Mouse (Mus musculus) cerebellum, postnatal 36 days (tissue): ENCODE data around the gene Spatc1l.

Experiments used
- DNase-seq, 2 experiments: peaks; one replicate each; pipeline ENCODE4 v3.0.0; 2021 to 2022; ENCODE audit warnings: mixed read lengths in 2 of 2

Gene Spatc1l

GRCm38 (mm10) chr10:76561972-76562371, at the start of gene Spatc1l:
Gene Spatc1l, plus strand, starts transcription at chr10:76562272.
- no peak for DNase-seq

GRCm38 (mm10) chr10:76512965-76513583, 49.0 kb upstream of the Spatc1l start:
- DNase-seq: peak; percentile 43 to 58

GRCm38 (mm10) chr10:76530922-76531321, 31.1 kb upstream of the Spatc1l start:
- DNase-seq: no peak

GRCm38 (mm10) chr10:76531375-76531774, 30.7 kb upstream of the Spatc1l start, which contains the start of gene Lss:
Gene Lss, plus strand, starts transcription at chr10:76531588.
- peak; percentile 96 to 99 for DNase-seq

GRCm38 (mm10) chr10:76531828-76532227, 30.2 kb upstream of the Spatc1l start:
- no peak for DNase-seq

- DNase-seq: no peak
Measured at GRCm38 (mm10) chr10:76535526-76535925, 26.5 kb upstream of the Spatc1l start.

- DNase-seq: no peak
Measured at GRCm38 (mm10) chr10:76537619-76538018, 24.5 kb upstream of the Spatc1l start.

GRCm38 (mm10) chr10:76541336-76542085, 20.6 kb upstream of the Spatc1l start:
- no peak for DNase-seq

- DNase-seq: no peak
Measured at GRCm38 (mm10) chr10:76542636-76543375, 19.3 kb upstream of the Spatc1l start.

- DNase-seq: no peak
Measured at GRCm38 (mm10) chr10:76546566-76546965, 15.5 kb upstream of the Spatc1l start.

GRCm38 (mm10) chr10:76548218-76548617, 13.9 kb upstream of the Spatc1l start:
- no peak for DNase-seq

- no peak for DNase-seq
Measured at GRCm38 (mm10) chr10:76550458-76550857, 11.6 kb upstream of the Spatc1l start.

GRCm38 (mm10) chr10:76551556-76551955, 10.5 kb upstream of the Spatc1l start:
- no peak for DNase-seq

GRCm38 (mm10) chr10:76554061-76554460, 8.0 kb upstream of the Spatc1l start:
- DNase-seq: no peak

GRCm38 (mm10) chr10:76569996-76570685, 8.1 kb downstream of the Spatc1l start:
- DNase-seq: no peak

- DNase-seq: no peak
Measured at GRCm38 (mm10) chr10:76571070-76571469, 9.0 kb downstream of the Spatc1l start.

- DNase-seq: no peak
Measured at GRCm38 (mm10) chr10:76572151-76572550, 10.1 kb downstream of the Spatc1l start.

- DNase-seq: no peak
Measured at GRCm38 (mm10) chr10:76575374-76575773, 13.3 kb downstream of the Spatc1l start, which contains the start of gene Ftcd. Gene Ftcd, plus strand, starts transcription at chr10:76575648.

- no peak for DNase-seq
Measured at GRCm38 (mm10) chr10:76576920-76577319, 14.8 kb downstream of the Spatc1l start.

GRCm38 (mm10) chr10:76584138-76584537, 22.1 kb downstream of the Spatc1l start:
- DNase-seq: no peak

GRCm38 (mm10) chr10:76586190-76586589, 24.1 kb downstream of the Spatc1l start:
- DNase-seq: no peak

- no peak for DNase-seq
Measured at GRCm38 (mm10) chr10:76590197-76590596, 28.1 kb downstream of the Spatc1l start.

- DNase-seq: no peak
Measured at GRCm38 (mm10) chr10:76596338-76596737, 34.3 kb downstream of the Spatc1l start.
